Mouse (Mus musculus) neural tube, embryonic 14.5 days (tissue): ENCODE results near the gene R3hdm1. TPM values are rescaled to one million over a fixed set of nuclear protein-coding genes. Genes with fewer than 3 reads are reported as not detected.

ENCODE experiments used
- ATAC-seq: fragments of 200-750 bp; cut with Nextera tagmentation; 2 replicates; pipeline ENCODE4 v1.8.0; 2017; ENCODE audit warnings: low read depth, mild to moderate bottlenecking, moderate TSS enrichment, moderate library complexity
- H3K27ac ChIP-seq: fragments of 300-500 bp; sonication (generic); 2 replicates; pipeline ENCODE4 v1.5.1; 2014; ENCODE audit warnings: low read depth, mild to moderate bottlenecking, control low read depth, low read length, moderate library complexity, mixed read lengths
- H3K27me3 ChIP-seq: fragments of 300-500 bp; sonication (generic); 2 replicates; pipeline ENCODE4 v1.6.1; 2014; ENCODE audit warnings: low read length; ENCODE audit not compliant: control insufficient read depth, insufficient read depth
- H3K36me3 ChIP-seq: fragments of 300-500 bp; sonication (generic); 2 replicates; pipeline ENCODE4 v1.6.1; 2014; ENCODE audit warnings: low read length, mixed read lengths; ENCODE audit not compliant: control insufficient read depth, insufficient read depth
- H3K4me1 ChIP-seq: fragments of 300-500 bp; sonication (generic); 2 replicates; pipeline ENCODE4 v1.6.1; 2014; ENCODE audit warnings: low read length; ENCODE audit not compliant: control insufficient read depth, insufficient read depth
- H3K4me2 ChIP-seq: fragments of 300-500 bp; sonication (generic); 2 replicates; pipeline ENCODE4 v1.6.1; 2014; ENCODE audit warnings: mild to moderate bottlenecking, low read depth, low read length, control low read depth
- H3K4me3 ChIP-seq: fragments of 300-500 bp; sonication (generic); 2 replicates; pipeline ENCODE4 v1.5.1; 2014; ENCODE audit warnings: low read depth, low read length, control low read depth, mixed read lengths
- H3K9ac ChIP-seq: fragments of 300-500 bp; sonication (generic); replicated peaks from 2 replicates; pipeline ENCODE4 v1.6.1; 2014; ENCODE audit warnings: low read depth, mild to moderate bottlenecking, control low read depth, low read length, mixed read lengths
- H3K9me3 ChIP-seq: fragments of 300-500 bp; sonication (generic); 2 replicates; pipeline ENCODE4 v1.6.1; 2016; ENCODE audit warnings: low read length; ENCODE audit not compliant: control insufficient read depth
- WGBS: fragments of 180-500 bp; shearing (Covaris S2); extraction: QIAGEN DNeasy Blood & Tissue Kit; methylation state at CpG from one replicate; pipeline ENCODE4 v1.1.7; 2014; 5-methylcytosine and 5-hydroxymethylcytosine counted together
- polyA plus RNA-seq: library from polyadenylated mRNA; unstranded; fragments of >200 nt; fragmentation: Nextera tagmentation; extraction: Ambion mirVana; gene quantifications from 2 replicates; pipeline ENCODE4 v1.2.1, GENCODE M21; 2014

R3hdm1 gene
- polyA plus RNA-seq: 93.1 and 111 TPM in 2 replicates

GRCm38 (mm10) chr1:128102641-128103461 is at the start of gene R3hdm1, which contains the start of gene Zranb3:
Gene R3hdm1, plus strand, starts transcription at chr1:128103301.
Gene Zranb3, minus strand, starts transcription at chr1:128103047.
- ATAC-seq: peak; percentile 97

GRCm38 (mm10) chr1:128057269-128057668 is 45.8 kb upstream of the R3hdm1 start:
- WGBS: 98% methylated on average over 4 of the region's 4 CpGs
- H3K4me2 ChIP-seq: no peak overlapping the region

More at GRCm38 (mm10) chr1:128102641-128103461, at the start of gene R3hdm1, which contains the start of gene Zranb3:
- Histone ChIP-seq H3K27ac (peak within 1 kb of the TSS; percentile 93), H3K4me3 (peak within 1 kb of the TSS; percentile 94), H3K36me3 (no peaks in the 10 kb centered on the region), H3K9me3 (no peaks in the 10 kb centered on the region), H3K27me3 (no peaks in the 10 kb centered on the region), H3K4me1 (peaks cover 6% of the 10 kb centered on the region), H3K4me2 (peak within 1 kb of the TSS; percentile 73), H3K9ac (peak within 1 kb of the TSS; percentile 91)
- 0% methylated on average over 43 of the region's 43 CpGs for WGBS

GRCm38 (mm10) chr1:128058625-128059024 is 44.5 kb upstream of the R3hdm1 start:
- H3K36me3 ChIP-seq: no peaks in the 10 kb centered on the region
- H3K9me3 ChIP-seq: no peaks in the 10 kb centered on the region
- no peak overlapping the region for H3K4me3 ChIP-seq
- no peak for ATAC-seq
- H3K27ac ChIP-seq: no peak overlapping the region
- no peak overlapping the region for H3K9ac ChIP-seq
- 92% methylated on average over 5 of the region's 5 CpGs for whole genome bisulfite sequencing
- no peaks in the 10 kb centered on the region for H3K27me3 ChIP-seq
- no peak overlapping the region for H3K4me2 ChIP-seq
- no peaks in the 10 kb centered on the region for H3K4me1 ChIP-seq

More at GRCm38 (mm10) chr1:128057269-128057668, 45.8 kb upstream of the R3hdm1 start:
- Histone ChIP-seq H3K4me1 (no peaks in the 10 kb centered on the region), H3K4me3 (no peak overlapping the region), H3K27me3 (no peaks in the 10 kb centered on the region), H3K36me3 (no peaks in the 10 kb centered on the region), H3K9ac (no peak overlapping the region), H3K9me3 (no peaks in the 10 kb centered on the region), H3K27ac (no peak overlapping the region)
- ATAC-seq: no peak

GRCm38 (mm10) chr1:128060655-128061344 is 42.3 kb upstream of the R3hdm1 start:
- WGBS: 84% methylated on average over 8 of the region's 8 CpGs
- no peak overlapping the region for H3K27ac ChIP-seq

GRCm38 (mm10) chr1:128061401-128061800 is 41.7 kb upstream of the R3hdm1 start:
- Histone ChIP-seq H3K9me3 (no peaks in the 10 kb centered on the region), H3K4me2 (no peak overlapping the region), H3K27me3 (no peaks in the 10 kb centered on the region), H3K4me1 (no peaks in the 10 kb centered on the region), H3K36me3 (no peaks in the 10 kb centered on the region), H3K9ac (no peak overlapping the region), H3K4me3 (no peak overlapping the region), H3K27ac (no peak overlapping the region)
- 96% methylated on average over 1 of the region's 1 CpGs for WGBS
- no peak for ATAC-seq

More at GRCm38 (mm10) chr1:128060655-128061344, 42.3 kb upstream of the R3hdm1 start:
- Histone ChIP-seq H3K9me3 (no peaks in the 10 kb centered on the region), H3K4me2 (no peak overlapping the region), H3K27me3 (no peaks in the 10 kb centered on the region), H3K4me3 (no peak overlapping the region), H3K4me1 (no peaks in the 10 kb centered on the region), H3K9ac (no peak overlapping the region), H3K36me3 (no peaks in the 10 kb centered on the region)
- no peak for ATAC-seq

- Histone ChIP-seq H3K9ac (no peak overlapping the region), H3K9me3 (no peaks in the 10 kb centered on the region), H3K27ac (no peak overlapping the region), H3K4me2 (no peak overlapping the region), H3K36me3 (no peaks in the 10 kb centered on the region), H3K4me1 (no peaks in the 10 kb centered on the region), H3K4me3 (no peak overlapping the region), H3K27me3 (no peaks in the 10 kb centered on the region)
- no peak for ATAC-seq
- WGBS: 96% methylated on average over 1 of the region's 1 CpGs
Observed at GRCm38 (mm10) chr1:128062167-128062566, 40.9 kb upstream of the R3hdm1 start.

GRCm38 (mm10) chr1:128064716-128065115 is 38.4 kb upstream of the R3hdm1 start:
- 98% methylated on average over 6 of the region's 6 CpGs for WGBS
- H3K27me3 ChIP-seq: no peaks in the 10 kb centered on the region
- no peak overlapping the region for H3K9ac ChIP-seq
- H3K4me1 ChIP-seq: no peaks in the 10 kb centered on the region
- H3K4me3 ChIP-seq: no peak overlapping the region
- no peaks in the 10 kb centered on the region for H3K36me3 ChIP-seq
- H3K9me3 ChIP-seq: no peaks in the 10 kb centered on the region
- H3K27ac ChIP-seq: no peak overlapping the region
- no peak overlapping the region for H3K4me2 ChIP-seq
- no peak for ATAC-seq

GRCm38 (mm10) chr1:128068945-128069397 is 34.1 kb upstream of the R3hdm1 start:
- WGBS: 68% methylated on average over 2 of the region's 2 CpGs
- H3K9ac ChIP-seq: no peak overlapping the region
- H3K27me3 ChIP-seq: no peaks in the 10 kb centered on the region
- no peak overlapping the region for H3K4me3 ChIP-seq
- no peak for ATAC-seq
- H3K4me1 ChIP-seq: no peaks in the 10 kb centered on the region
- H3K27ac ChIP-seq: no peak overlapping the region
- no peaks in the 10 kb centered on the region for H3K36me3 ChIP-seq
- no peaks in the 10 kb centered on the region for H3K9me3 ChIP-seq
- no peak overlapping the region for H3K4me2 ChIP-seq

GRCm38 (mm10) chr1:128070003-128070402 is 33.1 kb upstream of the R3hdm1 start:
- Histone ChIP-seq H3K9me3 (no peaks in the 10 kb centered on the region), H3K36me3 (no peaks in the 10 kb centered on the region), H3K9ac (no peak overlapping the region), H3K27me3 (no peaks in the 10 kb centered on the region), H3K27ac (no peak overlapping the region), H3K4me1 (no peaks in the 10 kb centered on the region), H3K4me2 (no peak overlapping the region), H3K4me3 (no peak overlapping the region)
- WGBS: 91% methylated on average over 3 of the region's 3 CpGs
- ATAC-seq: no peak
